Mouse (Mus musculus) urinary bladder, postnatal 36 days (tissue): ENCODE data around the gene Snx14.
"Not testable (repeated sequence)": the region's sequence is repeated elsewhere in the genome, so short reads cannot be mapped to it uniquely, and the experiment has no call there.

Experiments
- DNase-seq, 2 experiments: peaks; one replicate each; pipeline ENCODE4 v3.0.0; 2022; ENCODE audit warnings: low spot score in 2 of 2, mixed read lengths in 1 of 2

The Snx14 gene

GRCm38 (mm10) chr9:88438555-88439237, at the start of gene Snx14:
Gene Snx14, minus strand, starts transcription at chr9:88438958.
- DNase-seq = peak; percentile 95 to 97

- DNase-seq = no peak
Measured at GRCm38 (mm10) chr9:88484531-88484930, 45.8 kb upstream of the Snx14 start.

- DNase-seq = peak; percentile 77 to 84
Measured at GRCm38 (mm10) chr9:88482829-88483396, 44.2 kb upstream of the Snx14 start.

GRCm38 (mm10) chr9:88482230-88482828, 43.6 kb upstream of the Snx14 start, which contains the start of gene Syncrip:
Gene Syncrip, minus strand, starts transcription at chr9:88482574.
- DNase-seq = peak; percentile 88 to 92

GRCm38 (mm10) chr9:88481791-88482160, 43.0 kb upstream of the Snx14 start:
- DNase-seq = peak; percentile 38 to 43

GRCm38 (mm10) chr9:88481061-88481790, 42.5 kb upstream of the Snx14 start:
- peak; percentile 26 to 36 for DNase-seq

- DNase-seq = no peak
Measured at GRCm38 (mm10) chr9:88480120-88480519, 41.4 kb upstream of the Snx14 start.

- DNase-seq = no peak
Measured at GRCm38 (mm10) chr9:88476138-88476537, 37.4 kb upstream of the Snx14 start.

- DNase-seq = not testable (repeated sequence)
Measured at GRCm38 (mm10) chr9:88461017-88461416, 22.3 kb upstream of the Snx14 start.

GRCm38 (mm10) chr9:88439991-88440390, 1.2 kb upstream of the Snx14 start:
- no peak for DNase-seq

- DNase-seq = no peak
Measured at GRCm38 (mm10) chr9:88439238-88439600, 461 bp upstream of the Snx14 start.

GRCm38 (mm10) chr9:88438237-88438554, 562 bp downstream of the Snx14 start:
- DNase-seq = peak in 1 of 2 experiments; percentile 3

- DNase-seq = no peak
Measured at GRCm38 (mm10) chr9:88437342-88438236, 1.2 kb downstream of the Snx14 start.

GRCm38 (mm10) chr9:88424356-88424755, 14.4 kb downstream of the Snx14 start:
- DNase-seq = no peak

- no peak for DNase-seq
Measured at GRCm38 (mm10) chr9:88422428-88422827, 16.3 kb downstream of the Snx14 start.

GRCm38 (mm10) chr9:88416752-88417151, 22.0 kb downstream of the Snx14 start:
- DNase-seq = no peak

GRCm38 (mm10) chr9:88409978-88410377, 28.8 kb downstream of the Snx14 start:
- no peak for DNase-seq

GRCm38 (mm10) chr9:88404515-88404914, 34.2 kb downstream of the Snx14 start:
- DNase-seq = no peak

GRCm38 (mm10) chr9:88404088-88404487, 34.7 kb downstream of the Snx14 start:
- peak in 1 of 2 experiments; percentile 5 for DNase-seq

- no peak for DNase-seq
Measured at GRCm38 (mm10) chr9:88398461-88398860, 40.3 kb downstream of the Snx14 start.

GRCm38 (mm10) chr9:88394852-88395251, 43.9 kb downstream of the Snx14 start:
- DNase-seq = no peak

GRCm38 (mm10) chr9:88388826-88389225, 49.9 kb downstream of the Snx14 start:
- DNase-seq = no peak
